Comparison of ENCODE assay signal across 8 mouse cellular contexts in genomic region chr17:8310838-8311614, GRCm38 (mm10). TPM values are rescaled to one million over a fixed set of nuclear protein-coding genes. Genes with fewer than 3 reads are reported as not detected.
A peak's percentile ranks its signal among the peaks of the same experiment; 100 is the strongest.
DNase-seq lines count a peak whose midpoint lies in the region; ATAC-seq and TF ChIP-seq lines count a peak whose summit lies in the region.

Sft2d1 (plus strand) TSS chr17:8311102.

- H3K4me3 ChIP-seq in ES-Bruce4 (ENCODE audit: low read depth, low read length) = peak within 1 kb of the TSS; percentile 94
- H3K4me3 ChIP-seq in forebrain, embryonic 14.5 days (ENCODE audit: low read depth, low read length) = peak within 1 kb of the TSS; percentile 83
- peak within 1 kb of the TSS; percentile 70 for H3K4me3 ChIP-seq in neural tube, embryonic 15.5 days (replicated peaks)

- TF ChIP-seq EP300 in ES-Bruce4 (IDR thresholded peaks at IDR 0.05; ENCODE audit: insufficient read depth, low read depth, low read length) = no peak

- TF ChIP-seq CTCF in ES-Bruce4 (IDR thresholded peaks at IDR 0.05; ENCODE audit: low read depth, low read length) = no peak

- peak; percentile 48 for TF ChIP-seq POLR2A in ES-Bruce4 (IDR thresholded peaks at IDR 0.05; ENCODE audit: insufficient read depth, low read length)

- DNase-seq in forebrain, embryonic 14.5 days (ENCODE audit: low spot score) = peak; percentile 98
- DNase-seq in heart, postnatal 14 days = peak; percentile 94 to 97
- DNase-seq in layer of hippocampus, adult 11-12 months (ENCODE audit: low spot score) = peak; percentile 98
- DNase-seq in lung, adult 18-20 months = peak; percentile 95 to 97
- peak; percentile 96 for DNase-seq in testis, postnatal 14 days (ENCODE audit: low spot score)

- no peaks in the 10 kb centered on the region for H3K36me3 ChIP-seq in ES-Bruce4 (ENCODE audit: control insufficient read depth, insufficient read depth, low read length, poor library complexity, severe bottlenecking)
- H3K36me3 ChIP-seq in forebrain, embryonic 14.5 days (ENCODE audit: control insufficient read depth, insufficient read depth, low read length) = no peaks in the 10 kb centered on the region
- no peaks in the 10 kb centered on the region for H3K36me3 ChIP-seq in neural tube, embryonic 15.5 days

- no peaks in the 10 kb centered on the region for H3K9me3 ChIP-seq in ES-Bruce4 (replicated peaks; ENCODE audit: control insufficient read depth, insufficient read depth, low read length, poor library complexity, severe bottlenecking)
- no peaks in the 10 kb centered on the region for H3K9me3 ChIP-seq in forebrain, embryonic 14.5 days (replicated peaks; ENCODE audit: control insufficient read depth, low read length)
- H3K9me3 ChIP-seq in neural tube, embryonic 15.5 days (replicated peaks) = no peaks in the 10 kb centered on the region

- H3K9ac ChIP-seq in ES-Bruce4 (ENCODE audit: low read depth, poor library complexity, severe bottlenecking) = peak within 1 kb of the TSS; percentile 87
- peak within 1 kb of the TSS; percentile 79 for H3K9ac ChIP-seq in forebrain, embryonic 14.5 days (ENCODE audit: low read length)
- peak within 1 kb of the TSS; percentile 67 for H3K9ac ChIP-seq in neural tube, embryonic 15.5 days (replicated peaks)

- ATAC-seq in cerebellum, adult (ENCODE audit: insufficient number of reproducible peaks, low FRiP score, low TSS enrichment) = peak; percentile 92
- ATAC-seq in forebrain, embryonic 14.5 days = peak; percentile 97
- ATAC-seq in neural tube, embryonic 15.5 days (ENCODE audit: low FRiP score) = peak; percentile 94

- no peaks in the 10 kb centered on the region for H3K4me1 ChIP-seq in ES-Bruce4 (ENCODE audit: control insufficient read depth, insufficient read depth, low read length)
- peaks cover 10% of the 10 kb centered on the region for H3K4me1 ChIP-seq in forebrain, embryonic 14.5 days (ENCODE audit: control insufficient read depth, insufficient read depth, low read length)
- peaks cover 30% of the 10 kb centered on the region for H3K4me1 ChIP-seq in neural tube, embryonic 15.5 days

- no peak within 1 kb of the TSS for H3K27ac ChIP-seq in ES-Bruce4 (ENCODE audit: insufficient read depth, low read length)
- peak within 1 kb of the TSS; percentile 70; the same call in 1 of the 2 replicates for H3K27ac ChIP-seq in forebrain, embryonic 14.5 days (ENCODE audit: low read depth, low read length)
- H3K27ac ChIP-seq in neural tube, embryonic 15.5 days (replicated peaks) = peak within 1 kb of the TSS; percentile 91

- no peaks in the 10 kb centered on the region for H3K27me3 ChIP-seq in ES-Bruce4 (ENCODE audit: control insufficient read depth, insufficient read depth, low read length, poor library complexity, severe bottlenecking)
- H3K27me3 ChIP-seq in forebrain, embryonic 14.5 days (replicated peaks; ENCODE audit: control insufficient read depth, insufficient read depth, low read length) = no peaks in the 10 kb centered on the region
- H3K27me3 ChIP-seq in neural tube, embryonic 15.5 days (replicated peaks) = 0 out of 2 replicates have a peak, but pooled peaks cover 3% of the 10 kb centered on the region

- intact Hi-C loops in heart, postnatal 14 days (cut with DNase I) = loop anchor here (2.0 to 5.0 kb wide), 2 partner anchors 28 to 61 kb away; partner anchors contain the start of gene Mpc1

- WGBS in forebrain, embryonic 14.5 days = 0% methylated on average over 49 of the region's 54 CpGs
- WGBS in neural tube, embryonic 15.5 days = under 1% methylated on average over 51 of the region's 54 CpGs

- peak within 1 kb of the TSS; percentile 71 for H3K4me2 ChIP-seq in forebrain, embryonic 14.5 days (ENCODE audit: low read length)
- H3K4me2 ChIP-seq in neural tube, embryonic 15.5 days = peak within 1 kb of the TSS; percentile 68

RNA-seq across cellular contexts. Expression of gene Sft2d1, which starts in this region (rescaled TPM):
- polyA plus RNA-seq in ES-Bruce4 (2011; ENCODE audit: insufficient read depth, insufficient read length, low read depth, missing spikeins) = 33.8 and 48.6 TPM in 2 replicates
- polyA plus RNA-seq in forebrain, embryonic 14.5 days (2014; fragmentation: Nextera tagmentation; extraction: Ambion mirVana) = 155 and 159 TPM in 2 replicates
- 10 to 100 TPM; 16.7 to 21.2 TPM for total RNA-seq in heart, postnatal 14 days (2021)
- 161 and 176 TPM in 2 replicates for polyA plus RNA-seq in neural tube, embryonic 15.5 days (2015; fragmentation: Nextera tagmentation; extraction: Ambion mirVana)
